In genomic region chr1:175639072-175639471, GRCm38 (mm10) we compare ENCODE assay signal across 29 mouse cellular contexts. TPM values are rescaled to one million over a fixed set of nuclear protein-coding genes. Genes with fewer than 3 reads are reported as not detected.
"Had no signal": no experiment of that assay in that cellular context is flagged by ENCODE, and none has a peak within 500 bp of the region (broad histone marks: within the 10 kb centered on the region; RNA-seq: fewer than 3 reads in every experiment).

No protein-coding gene starts in this region.

- H3K4me1 ChIP-seq: heart, embryonic 10.5 days; heart, embryonic 12.5 days; hindbrain, embryonic 10.5 days; hindbrain, embryonic 12.5 days; intestine, embryonic 15.5 days; limb, embryonic 13.5 days; limb, embryonic 15.5 days had no signal

- H3K4me2 ChIP-seq: heart, embryonic 12.5 days; hindbrain, embryonic 12.5 days; hindbrain, embryonic 14.5 days; intestine, embryonic 15.5 days; limb, embryonic 13.5 days; limb, embryonic 15.5 days had no signal

- DNase-seq: gastrocnemius, adult 2 months; gastrocnemius, postnatal 10 days; gastrocnemius, postnatal 25 days; heart, postnatal 10 days; heart, postnatal 4 days; kidney, adult 18-20 months; kidney, adult 8-10 months; kidney, postnatal 14 days; kidney, postnatal 36 days; layer of hippocampus, adult 9-11 months; layer of hippocampus, postnatal 36 days; left cerebral cortex, postnatal 4 days had no signal

- H3K27ac ChIP-seq: gastrocnemius, adult 2 months; heart, embryonic 10.5 days; hindbrain, embryonic 10.5 days; hindbrain, embryonic 12.5 days; hindbrain, embryonic 14.5 days; intestine, embryonic 15.5 days; limb, embryonic 13.5 days; limb, embryonic 15.5 days had no signal

- H3K9me3 ChIP-seq: heart, embryonic 10.5 days; heart, embryonic 12.5 days; hindbrain, embryonic 10.5 days; hindbrain, embryonic 12.5 days; intestine, embryonic 15.5 days; limb, embryonic 13.5 days; limb, embryonic 15.5 days had no signal

- H3K36me3 ChIP-seq: heart, embryonic 10.5 days; heart, embryonic 12.5 days; hindbrain, embryonic 10.5 days; hindbrain, embryonic 12.5 days; intestine, embryonic 15.5 days; limb, embryonic 13.5 days; limb, embryonic 15.5 days had no signal

- ATAC-seq: hindbrain, embryonic 16.5 days; inflammation-experienced regulatory T-cells, adult 6 months; intestine, embryonic 15.5 days; intestine, postnatal 0 days had no signal

- H3K27me3 ChIP-seq: heart, embryonic 12.5 days; hindbrain, embryonic 12.5 days; intestine, embryonic 15.5 days; limb, embryonic 13.5 days; limb, embryonic 15.5 days had no signal

- H3K9ac ChIP-seq: heart, embryonic 12.5 days; hindbrain, embryonic 12.5 days; hindbrain, embryonic 14.5 days; intestine, embryonic 15.5 days; limb, embryonic 13.5 days; limb, embryonic 15.5 days had no signal

- H3K4me3 ChIP-seq: gastrocnemius, adult 2 months; heart, embryonic 10.5 days; heart, embryonic 12.5 days; hindbrain, embryonic 10.5 days; hindbrain, embryonic 12.5 days; intestine, embryonic 15.5 days; limb, embryonic 13.5 days; limb, embryonic 15.5 days had no signal

RNA-seq across cellular contexts. Expression of gene Kmo, which starts 18.9 kb away (rescaled TPM):
- polyA plus RNA-seq: hindbrain, embryonic 12.5 days; kidney, embryonic 14.5 days had no signal

RNA-seq across cellular contexts. Expression of gene Opn3, which starts 53.5 kb away (rescaled TPM):
- polyA plus RNA-seq: inflammation-experienced regulatory T-cells, adult 6 months had no signal

RNA-seq across cellular contexts. Expression of gene Wdr64, which starts 59.3 kb away (rescaled TPM):
- polyA plus RNA-seq: heart, embryonic 10.5 days; heart, embryonic 12.5 days; heart, embryonic 14.5 days; heart, embryonic 16.5 days; hindbrain, embryonic 10.5 days; hindbrain, embryonic 12.5 days; hindbrain, embryonic 14.5 days; hindbrain, embryonic 16.5 days; inflammation-experienced regulatory T-cells, adult 6 months; intestine, embryonic 15.5 days; intestine, postnatal 0 days; kidney, embryonic 14.5 days; kidney, embryonic 16.5 days; large intestine, adult 2 months; limb, embryonic 11.5 days; limb, embryonic 13.5 days; limb, embryonic 15.5 days had no signal
